Mouse (Mus musculus) CH12.LX (cell line): ENCODE measurements at regions not wholly inside any gene's neighbourhood (a gene's known extent, or its start where the extent isn't known, plus 50 kb on each side); places are given as distances from the start of the nearest gene placed in this dataset.

Source experiments
- DNase-seq: peaks from one replicate; pipeline ENCODE4 v3.0.0-alpha.2; 2013; ENCODE audit errors: extremely low read depth
- H3K27ac ChIP-seq: 2 replicates; pipeline ENCODE4 v1.5.1; 2012; ENCODE audit warnings: low read depth, mild to moderate bottlenecking, control low read depth, moderate library complexity; ENCODE audit not compliant: insufficient read depth
- H3K27me3 ChIP-seq: replicated peaks from 2 replicates; pipeline ENCODE3; 2012; ENCODE audit warnings: inconsistent platforms
- H3K36me3 ChIP-seq, 2 experiments: replicated peaks in 1 of 2; 2 replicates each; pipeline versions ENCODE3 to v1.6.1; 2012; ENCODE audit warnings: inconsistent platforms in 1 of 2, low read length in 1 of 2, mild to moderate bottlenecking in 1 of 2, mixed read lengths in 1 of 2, moderate library complexity in 1 of 2; ENCODE audit not compliant: control insufficient read depth in 1 of 2, insufficient read depth in 1 of 2
- H3K4me1 ChIP-seq, 2 experiments: 2 replicates each; pipeline ENCODE4 v1.6.1; 2012; ENCODE audit warnings: inconsistent platforms in 1 of 2, moderate library complexity in 1 of 2; ENCODE audit not compliant: insufficient read depth in 2 of 2, control insufficient read depth in 1 of 2
- H3K4me2 ChIP-seq: 2 replicates; pipeline ENCODE4 v1.6.1; 2012; ENCODE audit warnings: low read depth, mild to moderate bottlenecking, control low read depth; ENCODE audit not compliant: poor library complexity, insufficient read depth, severe bottlenecking
- H3K4me3 ChIP-seq, 3 experiments: fragments of 150-350 bp in 1 of 3; sonication (generic) in 1 of 3; replicated peaks in 1 of 3; 2 replicates each; pipeline versions ENCODE3 to v1.5.1; 2011 to 2012; ENCODE audit warnings: low read depth in 2 of 3, low read length in 2 of 3, mild to moderate bottlenecking in 2 of 3, moderate library complexity in 2 of 3, control low read depth in 1 of 3, improper control_type of control experiment in 1 of 3, inconsistent platforms in 1 of 3, mixed read lengths in 1 of 3; ENCODE audit not compliant: poor library complexity in 1 of 3
- H3K79me2 ChIP-seq: replicated peaks from 2 replicates; pipeline ENCODE4 v1.6.1; 2012; ENCODE audit warnings: mild to moderate bottlenecking, moderate library complexity; ENCODE audit not compliant: control insufficient read depth, poor library complexity, insufficient read depth, severe bottlenecking; ENCODE audit errors: extremely low read depth
- H3K9ac ChIP-seq: 2 replicates; pipeline ENCODE4 v1.6.1; 2012; ENCODE audit warnings: low read depth, mild to moderate bottlenecking, control low read depth, moderate library complexity; ENCODE audit not compliant: insufficient read depth
- H3K9me3 ChIP-seq: replicated peaks from 2 replicates; pipeline ENCODE3; 2012; ENCODE audit warnings: low read length, inconsistent platforms, mixed read lengths
- BHLHE40 ChIP-seq: IDR thresholded peaks from 2 replicates; pipeline ENCODE4 v1.6.1; 2011; ENCODE audit warnings: mild to moderate bottlenecking, low read depth, low read length, improper control_type of control experiment
- CHD2 ChIP-seq: IDR thresholded peaks from 2 replicates; pipeline ENCODE4 v1.6.1; 2011; ENCODE audit warnings: low read length, improper control_type of control experiment
- E2F4 ChIP-seq: IDR thresholded peaks from 2 replicates; pipeline ENCODE4 v1.6.1; 2011; ENCODE audit warnings: low read depth, low read length, improper control_type of control experiment; ENCODE audit not compliant: insufficient replicate concordance
- EP300 ChIP-seq: IDR thresholded peaks from 2 replicates; pipeline ENCODE4 v1.6.1; 2011; ENCODE audit warnings: low read length, improper control_type of control experiment
- GABPA ChIP-seq: IDR thresholded peaks from 2 replicates; pipeline ENCODE4 v1.6.1; 2012; ENCODE audit warnings: low read depth, low read length, improper control_type of control experiment, inconsistent platforms; ENCODE audit not compliant: insufficient replicate concordance
- IRF4 ChIP-seq: IDR thresholded peaks from 2 replicates; pipeline ENCODE4 v1.6.1; 2014; ENCODE audit warnings: low read depth, mild to moderate bottlenecking, inconsistent platforms, low read length, improper control_type of control experiment
- KAT2A ChIP-seq: IDR thresholded peaks from 2 replicates; pipeline ENCODE4 v1.6.1; 2012; ENCODE audit warnings: low read length, improper control_type of control experiment, inconsistent platforms; ENCODE audit not compliant: insufficient replicate concordance
- MAX ChIP-seq: IDR thresholded peaks from 2 replicates; pipeline ENCODE4 v1.6.1; 2011; ENCODE audit warnings: low read length, improper control_type of control experiment
- MAZ ChIP-seq: IDR thresholded peaks from 2 replicates; pipeline ENCODE4 v1.6.1; 2012; ENCODE audit warnings: low read depth, mild to moderate bottlenecking, inconsistent platforms, low read length, improper control_type of control experiment, moderate library complexity
- MEF2A ChIP-seq: IDR thresholded peaks from 2 replicates; pipeline ENCODE4 v1.6.1; 2014; ENCODE audit warnings: low read depth, mild to moderate bottlenecking, inconsistent platforms, low read length, improper control_type of control experiment, borderline replicate concordance
- MYC ChIP-seq: IDR thresholded peaks from 2 replicates; pipeline ENCODE4 v1.6.1; 2011; ENCODE audit warnings: low read depth, mild to moderate bottlenecking, improper control_type of control experiment, low read length
- NELFE ChIP-seq: IDR thresholded peaks from 2 replicates; pipeline ENCODE4 v1.6.1; 2011; ENCODE audit warnings: low read depth, low read length, improper control_type of control experiment
- NRF1 ChIP-seq: IDR thresholded peaks from 2 replicates; pipeline ENCODE4 v1.6.1; 2014; ENCODE audit warnings: low read depth, mild to moderate bottlenecking, inconsistent platforms, low read length, improper control_type of control experiment, moderate library complexity
- PAX5 ChIP-seq: IDR thresholded peaks from 2 replicates; pipeline ENCODE4 v1.6.1; 2012; ENCODE audit warnings: low read length, inconsistent platforms, mixed read lengths
- POLR2AphosphoS2 ChIP-seq: IDR thresholded peaks from 2 replicates; pipeline ENCODE4 v1.6.1; 2011; ENCODE audit warnings: low read depth, low read length, improper control_type of control experiment
- RCOR1 ChIP-seq: conservative IDR thresholded peaks from 2 replicates; pipeline ENCODE4 v1.6.1; 2012; ENCODE audit warnings: low read depth, mild to moderate bottlenecking, inconsistent platforms, low read length, improper control_type of control experiment
- SIN3A ChIP-seq: IDR thresholded peaks from 2 replicates; pipeline ENCODE4 v1.6.1; 2012; ENCODE audit warnings: low read length, improper control_type of control experiment, inconsistent platforms
- SMC3 ChIP-seq: IDR thresholded peaks from 2 replicates; pipeline ENCODE4 v1.6.1; 2011; ENCODE audit warnings: low read depth, low read length, improper control_type of control experiment
- TCF12 ChIP-seq: IDR thresholded peaks from 2 replicates; pipeline ENCODE4 v1.6.1; 2014; ENCODE audit warnings: low read depth, mild to moderate bottlenecking, inconsistent platforms, low read length, improper control_type of control experiment
- USF1 ChIP-seq: IDR thresholded peaks from 2 replicates; pipeline ENCODE4 v1.6.1; 2014; ENCODE audit warnings: low read depth, mild to moderate bottlenecking, inconsistent platforms, low read length, improper control_type of control experiment
- USF2 ChIP-seq: conservative IDR thresholded peaks from 2 replicates; pipeline ENCODE4 v1.6.1; 2011; ENCODE audit warnings: low read depth, low read length, improper control_type of control experiment
- ZC3H11A ChIP-seq: IDR thresholded peaks from 2 replicates; pipeline ENCODE4 v1.6.1; 2012; ENCODE audit warnings: low read depth, mild to moderate bottlenecking, inconsistent platforms, low read length, improper control_type of control experiment
- dilution Hi-C: fragments of 300-500 bp; cut with MboI; formaldehyde crosslinking; loops from 2 replicates; pipeline ENCODE4 v1.14.3; 2020; ENCODE audit warnings: low sequenced_read_pairs; ENCODE audit not compliant: extremely low pct_unique_long_range_greater_than_20kb, extremely low pct_ligation_motif_present
- in situ Hi-C: fragments of 300-500 bp; cut with MboI; formaldehyde crosslinking; loops from 3 replicates; pipeline ENCODE4 v1.14.3; 2019; ENCODE audit warnings: low sequenced_read_pairs, low pct_ligation_motif_present, low pct_unique_long_range_greater_than_20kb, mixed read lengths

DNA sequence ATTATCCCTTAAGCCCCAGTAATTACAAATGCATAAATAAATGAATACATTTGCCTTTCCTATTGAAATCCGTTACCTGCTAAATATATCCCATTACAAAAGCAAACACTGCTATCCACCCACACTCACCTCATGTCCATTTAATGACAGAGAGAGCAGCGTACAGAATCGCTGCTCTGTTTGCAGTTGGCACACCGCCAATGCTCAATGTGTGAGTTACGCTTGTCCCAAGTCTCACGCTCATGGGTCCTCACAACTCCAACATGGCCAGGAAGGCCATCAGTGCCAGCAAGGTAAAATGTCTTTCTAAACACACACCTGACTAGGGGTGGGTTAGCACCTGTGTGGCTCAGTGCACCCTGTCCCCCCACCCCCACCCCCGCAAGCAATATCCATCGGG lies 150.0 kb upstream of the Igsf21 start:
- in situ Hi-C loops: no loop called here
- TF ChIP-seq PAX5: no peak
- TF ChIP-seq RCOR1: no peak
- TF ChIP-seq MAZ: no peak
- no peak for TF ChIP-seq NRF1
- no peak for TF ChIP-seq USF2
- TF ChIP-seq ZC3H11A: no peak
- TF ChIP-seq CHD2: no peak
- TF ChIP-seq SMC3: no peak
- no peak for TF ChIP-seq MYC
- TF ChIP-seq SIN3A: no peak
- no peak for TF ChIP-seq EP300
- TF ChIP-seq E2F4: no peak
- no peak for TF ChIP-seq KAT2A
- TF ChIP-seq TCF12: no peak
- no peak for TF ChIP-seq GABPA
- no peak for TF ChIP-seq NELFE
- no peak for TF ChIP-seq POLR2AphosphoS2
- TF ChIP-seq USF1: no peak
- no peaks in the 10 kb centered on the region for H3K4me1 ChIP-seq
- H3K4me2 ChIP-seq: no peak overlapping the region
- no peak overlapping the region for H3K4me3 ChIP-seq
- peaks cover 45% of the 10 kb centered on the region for H3K27me3 ChIP-seq
- no peak for DNase-seq
- H3K36me3 ChIP-seq: no peaks in the 10 kb centered on the region
- H3K9ac ChIP-seq: no peak overlapping the region
- dilution Hi-C loops: no loop called here
- no peaks in the 10 kb centered on the region for H3K9me3 ChIP-seq
- no peaks in the 10 kb centered on the region for H3K79me2 ChIP-seq
- H3K27ac ChIP-seq: no peak overlapping the region

GRCm38 (mm10) chr4:140392290-140392689 lies 145.7 kb upstream of the Igsf21 start:
- no peak overlapping the region for H3K4me2 ChIP-seq
- no peak for TF ChIP-seq MEF2A
- no peak for TF ChIP-seq BHLHE40
- no peak for TF ChIP-seq SMC3
- no peak for TF ChIP-seq MAX
- no peak for TF ChIP-seq MYC
- TF ChIP-seq EP300: no peak
- TF ChIP-seq IRF4: no peak
- TF ChIP-seq MAZ: no peak
- TF ChIP-seq SIN3A: no peak
- no peaks in the 10 kb centered on the region for H3K9me3 ChIP-seq
- no peaks in the 10 kb centered on the region for H3K79me2 ChIP-seq
- H3K9ac ChIP-seq: no peak overlapping the region
- no peaks in the 10 kb centered on the region for H3K36me3 ChIP-seq
- peaks cover 33% of the 10 kb centered on the region for H3K27me3 ChIP-seq
- dilution Hi-C loops (no loop called here), in situ Hi-C loops (no loop called here)
- no peak overlapping the region for H3K27ac ChIP-seq
- no peak for DNase-seq
- H3K4me3 ChIP-seq: no peak overlapping the region
- H3K4me1 ChIP-seq: no peaks in the 10 kb centered on the region
